Mouse (Mus musculus) kidney, adult 18-20 months (tissue): ENCODE measurements around the gene Smo.

Source experiments
- DNase-seq: peaks from one replicate; pipeline ENCODE4 v3.0.0; 2021

Smo gene

DNA sequence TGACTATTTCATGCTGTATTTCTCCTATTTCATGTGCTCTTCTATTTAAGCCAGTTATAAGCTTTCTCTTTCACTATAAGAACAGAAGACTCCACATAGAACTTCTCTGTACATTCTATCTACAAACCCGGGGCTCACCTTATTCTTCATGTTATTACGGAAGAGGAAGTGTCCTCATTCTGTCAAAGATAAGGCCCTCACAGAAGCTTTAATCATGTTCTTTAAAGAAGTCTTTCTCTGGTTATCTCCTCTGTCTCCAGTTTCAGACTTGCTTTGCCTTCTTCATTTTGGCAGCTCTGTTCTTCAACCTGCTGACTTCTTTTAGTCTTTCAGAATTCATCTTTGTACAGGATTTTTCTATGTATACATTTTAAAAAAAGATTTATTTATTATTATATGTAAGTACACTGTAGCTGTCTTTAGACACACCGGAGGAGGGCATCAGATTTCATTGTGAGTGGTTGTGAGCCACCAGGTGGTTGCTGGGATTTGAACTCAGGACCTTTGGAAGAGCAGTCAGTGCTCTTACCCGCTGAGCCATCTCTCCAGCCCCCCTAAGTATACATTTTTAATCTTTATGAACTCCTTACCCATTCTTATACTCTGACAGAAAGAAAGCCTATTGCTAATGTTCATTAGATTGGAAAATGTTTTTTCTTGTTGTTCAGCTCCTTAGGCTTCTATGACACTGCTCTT is 41.4 kb downstream of the Smo start:
- no peak for DNase-seq

DNA sequence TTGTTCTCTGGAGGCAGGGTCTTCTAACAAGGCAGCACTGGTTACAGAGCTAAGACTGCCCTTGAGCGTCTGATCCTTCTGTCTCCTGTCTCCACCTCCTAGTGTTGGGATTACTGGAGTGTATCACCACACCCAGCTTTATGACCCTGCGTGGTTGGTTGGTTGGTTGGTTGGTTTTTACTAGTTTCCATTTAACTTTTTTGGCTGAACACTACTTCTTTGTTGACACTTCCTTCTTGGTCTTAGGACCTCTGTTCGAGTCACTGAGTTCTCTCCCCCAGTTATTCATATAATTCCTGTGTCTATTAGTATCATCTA is 41.9 kb downstream of the Smo start:
- DNase-seq: no peak

DNA sequence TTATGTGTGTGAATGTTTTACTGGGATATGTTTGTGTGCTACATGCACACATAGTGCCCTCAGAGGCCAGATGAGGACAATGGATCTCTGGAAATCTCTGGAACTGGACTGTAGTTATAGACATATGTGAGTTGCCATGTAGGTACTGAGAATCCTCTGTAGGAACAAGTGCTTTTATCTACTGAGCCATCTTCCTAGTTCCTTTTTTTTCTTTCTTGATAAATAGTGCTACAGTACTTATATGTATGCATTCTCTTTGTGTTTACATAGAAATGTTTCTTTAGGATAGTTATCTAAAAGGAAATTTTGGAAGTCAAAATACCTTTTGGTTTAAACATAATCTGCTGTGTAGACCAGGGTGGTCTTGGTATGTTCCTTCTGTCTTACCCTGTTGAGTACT is 44.8 kb downstream of the Smo start:
- no peak for DNase-seq

GRCm38 (mm10) chr6:29780571-29780970 is 45.3 kb downstream of the Smo start:
- no peak for DNase-seq

GRCm38 (mm10) chr6:29782239-29782638 is 46.9 kb downstream of the Smo start:
- DNase-seq: no peak

GRCm38 (mm10) chr6:29783960-29784359 is 48.7 kb downstream of the Smo start:
- no peak for DNase-seq

- DNase-seq: no peak
Observed at GRCm38 (mm10) chr6:29784413-29785021, 49.2 kb downstream of the Smo start.

- DNase-seq: no peak
Observed at GRCm38 (mm10) chr6:29785759-29786158, 50.5 kb downstream of the Smo start.

- DNase-seq: no peak
Observed at GRCm38 (mm10) chr6:29788779-29789350, 53.6 kb downstream of the Smo start.

- no peak for DNase-seq
Observed at GRCm38 (mm10) chr6:29790014-29790698, 54.9 kb downstream of the Smo start.

DNA sequence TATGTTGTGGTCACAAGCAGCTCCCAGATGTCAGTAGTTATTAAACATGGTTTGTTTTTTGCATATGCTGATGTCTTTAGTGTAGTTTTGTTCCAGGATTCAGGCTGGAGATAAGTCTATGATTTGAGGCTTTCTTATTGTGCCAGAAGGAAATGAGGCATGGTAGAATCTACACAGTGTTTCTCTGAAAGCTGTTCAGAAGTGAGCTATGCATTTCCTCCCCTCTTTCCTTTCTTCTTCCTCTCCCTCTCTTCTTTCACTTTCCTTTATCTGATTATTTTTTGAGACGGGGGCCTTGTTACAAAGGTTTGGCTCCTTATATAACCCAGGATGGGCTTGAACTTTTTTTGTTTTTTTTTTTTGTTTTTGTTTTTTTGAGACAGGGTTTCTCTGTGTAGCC is 58.2 kb downstream of the Smo start:
- DNase-seq: no peak

GRCm38 (mm10) chr6:29794582-29794981 is 59.3 kb downstream of the Smo start:
- DNase-seq: no peak

GRCm38 (mm10) chr6:29802979-29803378 is 67.7 kb downstream of the Smo start:
- DNase-seq: no peak

DNA sequence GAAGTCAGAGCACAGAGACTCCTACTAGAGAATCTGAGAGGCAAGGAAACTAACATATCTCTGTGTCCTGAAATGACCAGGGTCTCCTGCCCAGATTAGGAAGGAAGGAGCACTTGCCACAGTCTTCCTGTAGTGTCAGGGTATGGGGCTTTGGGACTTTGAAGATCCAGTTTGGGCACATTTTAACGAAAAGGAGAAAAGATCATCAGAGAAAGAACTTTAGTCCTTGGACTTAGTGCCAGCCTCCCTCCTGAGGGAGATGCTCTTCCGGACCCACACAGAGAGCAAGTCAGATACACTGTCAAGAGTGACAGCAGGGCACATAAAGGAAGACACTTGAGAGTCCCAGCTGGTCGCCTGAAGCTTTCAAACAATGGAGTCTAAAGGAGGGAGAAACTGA is 68.7 kb downstream of the Smo start:
- no peak for DNase-seq

DNA sequence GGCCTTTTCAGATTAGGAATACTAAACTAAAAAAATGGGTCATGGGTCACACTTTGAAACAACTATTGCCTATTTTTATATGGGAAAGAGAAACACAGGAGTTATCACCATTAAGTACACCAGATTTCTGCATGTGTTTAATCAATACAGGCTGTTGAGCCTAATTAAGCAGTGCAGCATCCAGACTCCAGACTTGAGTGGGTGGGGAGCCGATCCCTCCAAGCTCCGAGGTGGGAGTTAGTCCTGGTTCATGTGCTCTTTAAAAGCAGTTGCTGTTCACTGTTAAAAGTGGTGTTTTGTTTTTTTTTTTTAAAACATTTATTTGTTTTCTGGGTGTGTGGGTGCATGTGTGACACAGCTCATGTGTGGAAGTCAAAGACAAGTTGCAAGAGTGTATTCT is 70.1 kb downstream of the Smo start:
- DNase-seq: no peak
